Mouse (Mus musculus) spleen, embryonic (tissue): ENCODE measurements around the gene Rarg.

Experiments
- CTCF ChIA-PET: fragments of 350-600 bp; sonication (Branson Sonifier 250); formaldehyde crosslinking; loops from one replicate; lab custom pipeline; 2022; lab: Charles Lee

Gene Rarg

GRCm38 (mm10) chr15:102240607-102241006, 16.7 kb downstream of the Rarg start:
- CTCF ChIA-PET, result interaction anchor here (0.5 to 0.6 kb wide), 2 partner anchors 145 to 490 kb away, joined by 3 to 4 read pairs; no protein-coding TSS in a partner anchor

GRCm38 (mm10) chr15:102239851-102240250, 17.5 kb downstream of the Rarg start:
- CTCF ChIA-PET, result interaction anchor here (0.6 to 0.8 kb wide), 2 partner anchors 85 to 145 kb away, joined by 3 to 7 read pairs; no protein-coding TSS in a partner anchor

- CTCF ChIA-PET, result interaction anchor here (0.8 kb wide), 1 partner anchor 85 kb away, joined by 7 read pairs; no protein-coding TSS in a partner anchor
Measured at GRCm38 (mm10) chr15:102239260-102239590, 18.1 kb downstream of the Rarg start.

- CTCF ChIA-PET, result interaction anchor here (0.6 kb wide), 1 partner anchor 9 kb away, joined by 16 read pairs; no protein-coding TSS in a partner anchor
Measured at GRCm38 (mm10) chr15:102238543-102239259, 18.6 kb downstream of the Rarg start.

- CTCF ChIA-PET, result interaction anchor here (0.5 to 1.6 kb wide), 4 partner anchors 10 to 35 kb away, joined by 3 to 10 read pairs (median 4); no protein-coding TSS in a partner anchor
Measured at GRCm38 (mm10) chr15:102235371-102236027, 21.8 kb downstream of the Rarg start.

- CTCF ChIA-PET, result interaction anchor here (0.7 to 0.8 kb wide), 3 partner anchors 8 to 58 kb away, joined by 3 to 31 read pairs (median 18); no protein-coding TSS in a partner anchor
Measured at GRCm38 (mm10) chr15:102233896-102234295, 23.4 kb downstream of the Rarg start.

GRCm38 (mm10) chr15:102232764-102233163, 24.6 kb downstream of the Rarg start:
- CTCF ChIA-PET, result no interaction called here

- CTCF ChIA-PET, result no interaction called here
Measured at GRCm38 (mm10) chr15:102231748-102232147, 25.6 kb downstream of the Rarg start, which contains the start of gene Itgb7. Gene Itgb7 (minus strand): TSS chr15:102231944.

- CTCF ChIA-PET, result no interaction called here
Measured at GRCm38 (mm10) chr15:102230408-102231321, 26.7 kb downstream of the Rarg start.

- CTCF ChIA-PET, result interaction anchor here (0.6 to 1.3 kb wide), 3 partner anchors 9 to 21 kb away, joined by 4 to 18 read pairs (median 4); partner anchors contain the start of gene Csad
Measured at GRCm38 (mm10) chr15:102225619-102226018, 31.7 kb downstream of the Rarg start.

- CTCF ChIA-PET, result interaction anchor here (1.1 to 1.7 kb wide), 8 partner anchors 18 to 49 kb away, joined by 3 to 8 read pairs (median 4); partner anchors contain the start of genes Csad and Zfp740
Measured at GRCm38 (mm10) chr15:102224992-102225617, 32.2 kb downstream of the Rarg start.

- CTCF ChIA-PET, result interaction anchor here (0.7 to 1.7 kb wide), 8 partner anchors 17 to 48 kb away, joined by 3 to 8 read pairs (median 4); partner anchors contain the start of genes Csad and Zfp740
Measured at GRCm38 (mm10) chr15:102224186-102224991, 32.9 kb downstream of the Rarg start.

GRCm38 (mm10) chr15:102222386-102222785, 34.9 kb downstream of the Rarg start:
- CTCF ChIA-PET, result interaction anchor here (0.9 kb wide), 1 partner anchor 13 kb away, joined by 4 read pairs; no protein-coding TSS in a partner anchor

- CTCF ChIA-PET, result no interaction called here
Measured at GRCm38 (mm10) chr15:102217325-102217724, 40.0 kb downstream of the Rarg start.

GRCm38 (mm10) chr15:102216459-102217228, 40.7 kb downstream of the Rarg start:
- CTCF ChIA-PET, result interaction anchor here (0.6 kb wide), 1 partner anchor 63 kb away, joined by 5 read pairs; no protein-coding TSS in a partner anchor

GRCm38 (mm10) chr15:102215624-102216023, 41.7 kb downstream of the Rarg start:
- CTCF ChIA-PET, result interaction anchor here (0.6 kb wide), 1 partner anchor 271 kb away, joined by 3 read pairs; no protein-coding TSS in a partner anchor

GRCm38 (mm10) chr15:102214132-102214531, 43.2 kb downstream of the Rarg start:
- CTCF ChIA-PET, result no interaction called here

GRCm38 (mm10) chr15:102211895-102212294, 45.4 kb downstream of the Rarg start:
- CTCF ChIA-PET, result interaction anchor here (0.6 kb wide), 1 partner anchor 66 kb away, joined by 5 read pairs; no protein-coding TSS in a partner anchor
